In the genomic region with DNA sequence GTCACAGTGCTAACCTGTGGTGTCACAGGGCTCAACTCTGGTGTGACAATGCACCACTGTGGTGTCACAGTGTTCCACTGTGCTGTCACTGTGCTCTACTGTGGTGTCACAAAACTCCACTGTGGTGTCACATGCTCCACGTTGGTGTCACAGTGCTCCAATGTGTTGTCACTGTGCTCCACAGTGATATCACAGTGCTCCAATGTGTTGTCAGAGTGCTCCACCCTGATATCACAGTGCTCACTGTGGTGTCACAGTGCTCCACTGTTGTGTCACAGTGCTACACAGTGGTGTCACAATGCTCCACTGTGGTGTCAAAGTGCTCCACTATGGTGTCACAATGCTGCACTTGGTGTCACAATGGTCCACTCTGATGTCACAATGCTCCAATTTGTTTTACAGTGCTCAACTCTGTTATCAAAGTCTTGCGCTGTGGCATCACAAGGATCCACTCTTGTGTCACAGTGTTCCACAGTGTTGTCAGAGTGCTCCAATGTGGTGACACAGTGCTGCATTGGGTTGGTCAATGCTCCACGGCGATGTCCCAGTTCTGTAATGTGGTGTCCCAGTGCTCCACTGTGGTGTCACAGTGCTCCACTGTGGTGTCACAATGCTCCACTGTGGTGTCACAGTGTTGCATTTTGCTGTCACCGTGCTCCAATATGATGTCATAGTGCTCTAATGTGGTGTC, we compare ENCODE assay signal across 20 mouse cellular contexts.
A peak's percentile ranks its signal among the peaks of the same experiment; 100 is the strongest.
DNase-seq lines count a peak whose midpoint lies in the region; ATAC-seq and TF ChIP-seq lines count a peak whose summit lies in the region.
"Had no signal": no experiment of that assay in that cellular context is flagged by ENCODE, and none has a peak within 500 bp of the region (broad histone marks: within the 10 kb centered on the region; RNA-seq: fewer than 3 reads in every experiment).

No protein-coding gene starts in this region.

- no peak overlapping the region for H3K4me3 ChIP-seq in forebrain, embryonic 12.5 days (replicated peaks)
- H3K4me3 ChIP-seq in forebrain, embryonic 16.5 days (replicated peaks; ENCODE audit: low read length), result no peak overlapping the region
- H3K4me3 ChIP-seq in midbrain, embryonic 13.5 days (replicated peaks), result no peak overlapping the region
- no peak overlapping the region for H3K4me3 ChIP-seq in midbrain, embryonic 14.5 days (replicated peaks; ENCODE audit: low read depth, low read length)
- H3K4me3 ChIP-seq in liver, postnatal 0 days (ENCODE audit: low read depth, low read length), result no peak overlapping the region
- H3K4me3 ChIP-seq: embryonic facial prominence, embryonic 15.5 days; heart, adult 2 months; limb, embryonic 12.5 days; neural tube, embryonic 12.5 days; stomach, embryonic 15.5 days had no signal

- peak; percentile 67; the same call in 1 of the 2 replicates for ATAC-seq in forebrain, embryonic 12.5 days (ENCODE audit: low FRiP score)
- no peak for ATAC-seq in forebrain, embryonic 16.5 days
- ATAC-seq in midbrain, embryonic 13.5 days, result peak; percentile 49; the same call in 1 of the 2 replicates
- ATAC-seq in midbrain, embryonic 14.5 days (ENCODE audit: low FRiP score, low TSS enrichment), result no peak
- no peak for ATAC-seq in liver, postnatal 0 days
- ATAC-seq: activated CD4-positive, CD25-positive, alpha-beta regulatory T cell, adult 4 months had no signal

- no peaks in the 10 kb centered on the region for H3K4me1 ChIP-seq in forebrain, embryonic 12.5 days
- no peaks in the 10 kb centered on the region for H3K4me1 ChIP-seq in forebrain, embryonic 16.5 days (replicated peaks; ENCODE audit: control insufficient read depth, insufficient read depth, low read length)
- H3K4me1 ChIP-seq in midbrain, embryonic 13.5 days (replicated peaks), result no peaks in the 10 kb centered on the region
- no peaks in the 10 kb centered on the region for H3K4me1 ChIP-seq in midbrain, embryonic 14.5 days (ENCODE audit: control insufficient read depth, insufficient read depth, low read length)
- H3K4me1 ChIP-seq in liver, postnatal 0 days (ENCODE audit: insufficient read depth), result no peaks in the 10 kb centered on the region
- H3K4me1 ChIP-seq: embryonic facial prominence, embryonic 15.5 days; limb, embryonic 12.5 days; neural tube, embryonic 12.5 days; stomach, embryonic 15.5 days had no signal

- no peak for DNase-seq in midbrain, embryonic 14.5 days
- DNase-seq in ZHBTc4 (ENCODE audit: low read depth, low spot score), result peak; percentile 1
- DNase-seq in liver, postnatal 0 days, result peak; percentile 7
- DNase-seq in cerebellum, postnatal 10 days, result no peak
- no peak for DNase-seq in left cerebral cortex, adult 8-10 months (ENCODE audit: low spot score in 2 of 2)
- DNase-seq: adrenal gland, postnatal 36 days; cerebellum, postnatal 36 days; heart, postnatal 14 days; kidney, postnatal 14 days; retina, postnatal 1 day had no signal

- no peak overlapping the region for H3K4me2 ChIP-seq in forebrain, embryonic 12.5 days
- H3K4me2 ChIP-seq in forebrain, embryonic 16.5 days (ENCODE audit: low read length), result no peak overlapping the region
- no peak overlapping the region for H3K4me2 ChIP-seq in midbrain, embryonic 13.5 days (replicated peaks)
- no peak overlapping the region for H3K4me2 ChIP-seq in midbrain, embryonic 14.5 days (ENCODE audit: low read length)
- H3K4me2 ChIP-seq in liver, postnatal 0 days (ENCODE audit: low read depth, low read length), result no peak overlapping the region
- H3K4me2 ChIP-seq: embryonic facial prominence, embryonic 15.5 days; limb, embryonic 12.5 days; midbrain, embryonic 11.5 days; neural tube, embryonic 12.5 days; stomach, embryonic 15.5 days had no signal

- H3K27ac ChIP-seq in forebrain, embryonic 12.5 days, result no peak overlapping the region
- no peak overlapping the region for H3K27ac ChIP-seq in forebrain, embryonic 16.5 days (ENCODE audit: low read length)
- H3K27ac ChIP-seq in midbrain, embryonic 13.5 days, result no peak overlapping the region
- H3K27ac ChIP-seq in midbrain, embryonic 14.5 days (replicated peaks; ENCODE audit: low read depth, low read length), result no peak overlapping the region
- no peak overlapping the region for H3K27ac ChIP-seq in liver, postnatal 0 days (ENCODE audit: low read depth)
- H3K27ac ChIP-seq: embryonic facial prominence, embryonic 15.5 days; heart, adult 2 months; limb, embryonic 12.5 days; neural tube, embryonic 12.5 days; stomach, embryonic 15.5 days had no signal

- H3K9me3 ChIP-seq in forebrain, embryonic 12.5 days, result peaks cover 65% of the 10 kb centered on the region
- peaks cover 23% of the 10 kb centered on the region for H3K9me3 ChIP-seq in forebrain, embryonic 16.5 days (ENCODE audit: control insufficient read depth, low read length)
- H3K9me3 ChIP-seq in midbrain, embryonic 13.5 days, result peaks cover 56% of the 10 kb centered on the region
- peaks cover 8% of the 10 kb centered on the region for H3K9me3 ChIP-seq in midbrain, embryonic 14.5 days (ENCODE audit: control insufficient read depth, low read length)
- H3K9me3 ChIP-seq in liver, postnatal 0 days (ENCODE audit: low read length), result no peaks in the 10 kb centered on the region
- H3K9me3 ChIP-seq: stomach, embryonic 15.5 days had no signal

- no peak overlapping the region for H3K9ac ChIP-seq in forebrain, embryonic 12.5 days
- H3K9ac ChIP-seq in forebrain, embryonic 16.5 days (replicated peaks; ENCODE audit: low read depth, low read length), result no peak overlapping the region
- no peak overlapping the region for H3K9ac ChIP-seq in midbrain, embryonic 13.5 days (replicated peaks)
- H3K9ac ChIP-seq in midbrain, embryonic 14.5 days (replicated peaks; ENCODE audit: low read length), result no peak overlapping the region
- H3K9ac ChIP-seq in liver, postnatal 0 days (replicated peaks), result no peak overlapping the region
- H3K9ac ChIP-seq: embryonic facial prominence, embryonic 15.5 days; limb, embryonic 12.5 days; neural tube, embryonic 12.5 days; stomach, embryonic 15.5 days had no signal

- no peaks in the 10 kb centered on the region for H3K27me3 ChIP-seq in forebrain, embryonic 12.5 days
- H3K27me3 ChIP-seq in forebrain, embryonic 16.5 days (replicated peaks; ENCODE audit: control insufficient read depth, insufficient read depth, low read length), result no peaks in the 10 kb centered on the region
- H3K27me3 ChIP-seq in midbrain, embryonic 13.5 days, result no peaks in the 10 kb centered on the region
- H3K27me3 ChIP-seq in midbrain, embryonic 14.5 days (ENCODE audit: control insufficient read depth, insufficient read depth, low read length), result no peaks in the 10 kb centered on the region
- no peaks in the 10 kb centered on the region for H3K27me3 ChIP-seq in liver, postnatal 0 days (ENCODE audit: insufficient read depth, low read length)
- H3K27me3 ChIP-seq: embryonic facial prominence, embryonic 15.5 days; limb, embryonic 12.5 days; neural tube, embryonic 12.5 days; stomach, embryonic 15.5 days had no signal

- TF ChIP-seq CTCF in liver, postnatal 0 days (IDR thresholded peaks at IDR 0.05; ENCODE audit: low read depth), result no peak

- 83% methylated on average over 5 of the region's 5 CpGs for WGBS in forebrain, embryonic 12.5 days
- WGBS in forebrain, embryonic 16.5 days, result 91% methylated on average over 4 of the region's 5 CpGs
- WGBS in midbrain, embryonic 13.5 days, result 82% methylated on average over 5 of the region's 5 CpGs
- 87% methylated on average over 5 of the region's 5 CpGs for WGBS in midbrain, embryonic 14.5 days
- WGBS in liver, postnatal 0 days (ENCODE audit: insufficient replicate concordance), result 79% methylated on average over 5 of the region's 5 CpGs

- no peaks in the 10 kb centered on the region for H3K36me3 ChIP-seq in forebrain, embryonic 12.5 days (replicated peaks)
- H3K36me3 ChIP-seq in forebrain, embryonic 16.5 days (ENCODE audit: control insufficient read depth, insufficient read depth), result no peaks in the 10 kb centered on the region
- H3K36me3 ChIP-seq in midbrain, embryonic 13.5 days, result no peaks in the 10 kb centered on the region
- H3K36me3 ChIP-seq in midbrain, embryonic 14.5 days (ENCODE audit: control insufficient read depth, insufficient read depth, low read length), result no peaks in the 10 kb centered on the region
- H3K36me3 ChIP-seq in liver, postnatal 0 days (replicated peaks; ENCODE audit: insufficient read depth, low read length), result no peaks in the 10 kb centered on the region
- H3K36me3 ChIP-seq: embryonic facial prominence, embryonic 15.5 days; limb, embryonic 12.5 days; neural tube, embryonic 12.5 days; stomach, embryonic 15.5 days had no signal

- no peak for TF ChIP-seq EP300 in liver, postnatal 0 days (IDR thresholded peaks at IDR 0.05; ENCODE audit: low read depth)

Comparison
In these comparisons a context has a peak if more than half of its experiments do, and no peak if none do; other contexts are left out.
1. ATAC-seq: peak in forebrain, embryonic 12.5 days (single experiment) and midbrain, embryonic 13.5 days (single experiment); none in forebrain, embryonic 16.5 days (single experiment), midbrain, embryonic 14.5 days (single experiment) and liver, postnatal 0 days (single experiment).
2. DNase-seq: peak in ZHBTc4 (single experiment) and liver, postnatal 0 days (single experiment); none in midbrain, embryonic 14.5 days (single experiment), cerebellum, postnatal 10 days (0 of 2) and left cerebral cortex, adult 8-10 months (0 of 2).